Mouse (Mus musculus) stomach, embryonic 14.5 days (tissue): ENCODE results near the gene Ybx3. TPM values are rescaled to one million over a fixed set of nuclear protein-coding genes. Genes with fewer than 3 reads are reported as not detected.

Experiments used
- ATAC-seq: fragments of 200-750 bp; cut with Nextera tagmentation; 2 replicates; pipeline ENCODE4 v1.8.0; 2017; ENCODE audit warnings: low read depth, moderate TSS enrichment; ENCODE audit not compliant: insufficient number of reproducible peaks, insufficient read depth, low FRiP score
- H3K27ac ChIP-seq: fragments of 300-500 bp; sonication (generic); 2 replicates; pipeline ENCODE4 v1.5.1; 2014; ENCODE audit warnings: mild to moderate bottlenecking, low read length, moderate library complexity, mixed read lengths
- H3K27me3 ChIP-seq: fragments of 300-500 bp; sonication (generic); 2 replicates; pipeline ENCODE4 v1.6.1; 2014; ENCODE audit warnings: low read length, control low read depth, mixed read lengths; ENCODE audit not compliant: control insufficient read depth, insufficient read depth
- H3K36me3 ChIP-seq: fragments of 300-500 bp; sonication (generic); 2 replicates; pipeline ENCODE4 v1.6.1; 2014; ENCODE audit warnings: mild to moderate bottlenecking, control low read depth, low read length, moderate library complexity, mixed read lengths; ENCODE audit not compliant: control insufficient read depth, insufficient read depth
- H3K4me1 ChIP-seq: fragments of 300-500 bp; sonication (generic); 2 replicates; pipeline ENCODE4 v1.6.1; 2014; ENCODE audit warnings: low read length, control low read depth, mixed read lengths; ENCODE audit not compliant: control insufficient read depth, insufficient read depth
- H3K4me2 ChIP-seq: fragments of 300-500 bp; sonication (generic); replicated peaks from 2 replicates; pipeline ENCODE4 v1.6.1; 2014; ENCODE audit warnings: low read depth, low read length, control low read depth
- H3K4me3 ChIP-seq: fragments of 300-500 bp; sonication (generic); 2 replicates; pipeline ENCODE4 v1.5.1; 2014; ENCODE audit warnings: low read depth, low read length, control low read depth
- H3K9ac ChIP-seq: fragments of 300-500 bp; sonication (generic); replicated peaks from 2 replicates; pipeline ENCODE4 v1.6.1; 2014; ENCODE audit warnings: low read depth, mild to moderate bottlenecking, control low read depth, low read length, moderate library complexity, mixed read lengths
- H3K9me3 ChIP-seq: fragments of 300-500 bp; sonication (generic); 2 replicates; pipeline ENCODE4 v1.6.1; 2016; ENCODE audit warnings: low read depth, low read length, control low read depth; ENCODE audit not compliant: control insufficient read depth
- WGBS: fragments of 180-500 bp; shearing (Covaris S2); extraction: QIAGEN DNeasy Blood & Tissue Kit; methylation state at CpG from one replicate; pipeline ENCODE4 v1.1.7; 2014; 5-methylcytosine and 5-hydroxymethylcytosine counted together
- polyA plus RNA-seq: library from polyadenylated mRNA; unstranded; fragments of >200 nt; fragmentation: Nextera tagmentation; extraction: Ambion mirVana; gene quantifications from 2 replicates; pipeline ENCODE4 v1.2.1, GENCODE M21; 2014

Ybx3 gene
- polyA plus RNA-seq, 1 experiment from 2014 or later = 50.3 TPM

DNA sequence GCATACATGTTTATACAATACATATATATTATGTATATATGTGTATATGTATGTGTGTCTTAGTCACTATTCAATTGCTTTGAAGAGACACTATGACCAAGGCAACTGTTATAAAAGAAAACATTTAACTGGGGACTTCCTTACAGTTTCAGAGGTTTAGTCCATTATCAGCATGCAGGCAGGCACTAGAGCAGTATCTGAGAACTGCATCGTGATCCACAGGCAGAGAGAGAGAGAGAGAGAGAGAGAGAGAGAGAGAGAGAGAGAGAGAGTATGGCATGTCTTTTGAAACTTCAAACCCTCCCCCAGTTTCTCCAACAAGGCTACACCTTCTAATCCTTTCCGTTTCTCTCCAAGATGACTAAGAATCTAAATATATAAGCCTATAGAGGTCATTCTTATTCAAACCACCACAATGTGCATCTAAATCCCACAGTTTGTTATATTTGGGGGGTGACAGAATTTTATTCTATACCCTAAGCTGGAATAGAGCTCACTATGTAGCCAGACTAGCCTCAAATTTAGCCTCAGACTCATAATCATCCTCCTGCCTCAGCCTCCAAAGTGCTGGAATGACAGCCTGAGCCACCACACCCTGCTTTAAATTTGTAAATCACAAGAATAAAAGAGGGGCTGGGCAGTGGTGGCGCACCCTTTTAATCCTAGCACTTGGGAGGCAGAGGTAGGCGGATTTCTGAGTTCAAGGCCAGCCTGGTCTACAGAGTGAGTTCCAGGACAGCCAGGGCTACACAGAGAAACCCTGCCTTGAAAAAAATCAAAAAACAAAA, 5.8 kb upstream of the Ybx3 start:
- Histone ChIP-seq H3K36me3 (no peaks in the 10 kb centered on the region), H3K27ac (no peak overlapping the region), H3K27me3 (no peaks in the 10 kb centered on the region), H3K9me3 (no peaks in the 10 kb centered on the region), H3K4me2 (no peak overlapping the region), H3K4me3 (no peak overlapping the region), H3K9ac (no peak overlapping the region), H3K4me1 (no peaks in the 10 kb centered on the region)
- ATAC-seq = no peak
- 67% methylated on average over 4 of the region's 4 CpGs for WGBS

DNA sequence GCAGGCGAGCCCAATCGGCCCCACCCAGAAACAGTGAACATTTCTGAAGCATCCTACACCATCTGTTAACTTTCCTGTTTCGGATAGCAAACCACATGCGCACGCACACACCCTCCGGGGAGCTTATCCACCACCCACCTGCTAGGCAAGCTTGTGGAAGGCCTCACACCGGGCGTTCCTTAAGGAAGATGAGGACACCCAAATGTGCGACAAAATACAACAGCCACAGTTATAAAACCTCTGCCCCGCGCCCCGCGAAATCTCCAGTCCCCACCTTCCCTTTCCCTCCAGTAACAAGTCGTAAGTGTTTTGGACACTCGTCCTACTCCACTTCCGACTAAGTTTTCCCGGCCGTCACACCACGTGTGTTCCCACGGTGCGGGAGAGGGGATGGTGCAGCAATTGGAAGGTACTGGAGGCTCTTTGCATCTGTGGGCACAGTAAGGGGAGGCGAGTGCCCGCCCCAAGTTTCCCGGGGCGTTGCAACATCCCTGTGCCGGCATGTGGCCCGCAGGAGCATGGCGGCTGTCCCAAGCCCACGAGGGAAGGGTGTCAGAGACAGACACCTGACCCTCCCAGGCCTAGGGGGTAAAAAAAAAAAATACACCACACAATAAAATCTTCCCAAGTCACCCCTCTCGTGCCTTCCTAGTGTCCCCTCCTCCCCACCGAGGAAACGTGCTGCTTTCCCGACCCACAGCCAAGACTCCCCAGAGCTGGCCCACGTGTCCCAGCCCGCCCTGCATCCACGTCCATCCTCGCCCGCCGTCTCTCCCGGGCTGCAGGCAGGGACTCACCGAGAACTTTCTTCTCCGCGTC, 846 bp downstream of the Ybx3 start:
- H3K9me3 ChIP-seq = no peaks in the 10 kb centered on the region
- under 1% methylated on average over 43 of the region's 43 CpGs for WGBS
- H3K9ac ChIP-seq = peak overlapping the region; percentile 85

DNA sequence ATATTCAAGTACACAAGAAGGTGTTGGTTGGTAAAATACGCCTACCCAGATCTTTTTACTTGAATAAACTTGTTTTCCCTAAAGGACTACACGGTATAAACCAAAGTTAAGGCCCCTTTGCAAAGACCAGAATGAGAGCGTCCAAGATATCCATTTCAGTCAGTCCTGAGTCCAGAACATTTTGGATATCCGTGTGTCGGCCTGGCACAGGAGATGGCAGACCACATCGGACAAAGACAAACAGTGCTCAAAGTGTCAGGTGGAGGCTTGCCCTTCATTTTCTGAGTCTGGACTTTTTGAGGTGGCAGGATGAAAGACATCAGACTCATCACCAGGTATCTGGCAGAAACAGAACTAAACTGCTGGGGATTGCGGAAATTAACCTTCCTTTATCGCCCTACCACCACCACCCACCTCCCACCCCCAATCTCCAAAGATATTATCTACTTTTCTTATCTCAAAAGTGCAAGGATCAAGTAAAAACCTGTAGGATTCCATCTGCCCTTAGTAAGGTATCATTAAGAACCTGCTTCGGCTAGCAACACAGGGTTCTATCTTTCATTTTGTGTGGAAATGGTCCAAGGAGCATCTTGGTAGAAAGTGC, 1.8 kb downstream of the Ybx3 start:
- no peaks in the 10 kb centered on the region for H3K27me3 ChIP-seq
- H3K9ac ChIP-seq = no peak overlapping the region
- 47% methylated on average over 9 of the region's 9 CpGs for WGBS
- H3K4me1 ChIP-seq = peaks cover 21% of the 10 kb centered on the region
- no peaks in the 10 kb centered on the region for H3K36me3 ChIP-seq
- H3K4me3 ChIP-seq = peak overlapping the region; percentile 70
- H3K27ac ChIP-seq = no peak overlapping the region
- ATAC-seq = no peak
- peak overlapping the region; percentile 81 for H3K4me2 ChIP-seq
- H3K9me3 ChIP-seq = no peaks in the 10 kb centered on the region

More for the DNA sequence above, 846 bp downstream of the Ybx3 start:
- Histone ChIP-seq H3K36me3 (no peaks in the 10 kb centered on the region), H3K4me3 (peak overlapping the region; percentile 70), H3K4me1 (peaks cover 16% of the 10 kb centered on the region), H3K27ac (peak overlapping the region; percentile 80; the same call in 1 of the 2 replicates), H3K4me2 (peak overlapping the region; percentile 81), H3K27me3 (no peaks in the 10 kb centered on the region)
- ATAC-seq = peak; percentile 69; the same call in 1 of the 2 replicates

DNA sequence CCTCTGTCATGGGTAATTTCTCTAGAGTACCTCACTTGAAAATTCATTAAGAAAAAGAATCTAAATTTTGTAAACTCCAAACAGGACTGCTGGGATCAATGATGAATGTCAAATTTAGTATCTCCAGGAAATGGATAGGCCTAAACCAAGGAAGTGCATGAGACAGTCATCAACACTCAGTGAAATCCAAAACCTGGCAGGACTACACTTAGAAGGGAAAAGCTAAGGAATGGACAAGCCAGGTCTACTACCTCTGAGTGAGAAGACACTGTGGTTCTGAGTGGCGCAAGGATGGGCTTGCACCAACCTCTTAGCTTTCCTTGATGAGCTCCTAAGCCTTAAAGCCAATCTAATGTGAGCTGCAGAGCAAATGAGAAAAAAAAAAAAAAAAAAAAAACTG, 2.8 kb downstream of the Ybx3 start:
- Histone ChIP-seq H3K27ac (no peak overlapping the region), H3K4me2 (no peak overlapping the region), H3K9me3 (no peaks in the 10 kb centered on the region), H3K27me3 (no peaks in the 10 kb centered on the region), H3K9ac (no peak overlapping the region), H3K36me3 (peaks cover under 1% of the 10 kb centered on the region; the same call in 1 of the 2 replicates), H3K4me3 (no peak overlapping the region), H3K4me1 (peaks cover 21% of the 10 kb centered on the region)
- no peak for ATAC-seq
- 94% methylated on average over 1 of the region's 1 CpGs for WGBS

DNA sequence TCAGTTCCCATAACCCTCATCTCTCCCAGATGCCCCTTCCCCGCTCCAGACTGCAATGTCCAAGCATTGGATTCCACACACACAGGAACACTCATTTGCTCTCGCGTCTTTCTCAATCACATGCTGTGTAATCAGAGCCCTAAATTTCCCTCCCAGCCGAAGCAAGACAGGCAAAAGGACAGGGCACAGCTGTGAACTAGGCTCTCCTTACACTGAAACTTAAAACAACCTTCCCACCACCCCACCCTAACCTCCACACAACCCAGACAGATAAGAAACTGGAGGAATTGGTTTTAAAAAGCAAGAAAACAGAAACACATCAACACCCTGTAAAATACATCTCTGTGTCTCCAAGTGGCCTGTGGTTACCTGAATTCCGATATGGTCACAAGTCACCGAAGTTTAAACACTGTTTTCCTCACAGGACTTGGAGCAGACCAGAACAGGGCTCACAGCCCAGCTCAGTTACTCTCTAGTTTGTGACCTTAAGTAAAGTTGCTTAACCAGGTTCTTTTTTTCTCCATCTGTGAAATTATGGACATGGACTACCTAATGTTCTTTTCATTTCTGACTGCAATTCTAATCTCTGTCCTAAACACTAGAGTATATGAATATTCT, 4.5 kb downstream of the Ybx3 start:
- no peak overlapping the region for H3K27ac ChIP-seq
- no peaks in the 10 kb centered on the region for H3K27me3 ChIP-seq
- no peak overlapping the region for H3K4me2 ChIP-seq
- ATAC-seq = no peak
- H3K4me1 ChIP-seq = peaks cover 21% of the 10 kb centered on the region
- no peak overlapping the region for H3K9ac ChIP-seq
- H3K36me3 ChIP-seq = peaks cover 16% of the 10 kb centered on the region
- H3K4me3 ChIP-seq = no peak overlapping the region
- H3K9me3 ChIP-seq = no peaks in the 10 kb centered on the region
- 33% methylated on average over 6 of the region's 6 CpGs for WGBS

DNA sequence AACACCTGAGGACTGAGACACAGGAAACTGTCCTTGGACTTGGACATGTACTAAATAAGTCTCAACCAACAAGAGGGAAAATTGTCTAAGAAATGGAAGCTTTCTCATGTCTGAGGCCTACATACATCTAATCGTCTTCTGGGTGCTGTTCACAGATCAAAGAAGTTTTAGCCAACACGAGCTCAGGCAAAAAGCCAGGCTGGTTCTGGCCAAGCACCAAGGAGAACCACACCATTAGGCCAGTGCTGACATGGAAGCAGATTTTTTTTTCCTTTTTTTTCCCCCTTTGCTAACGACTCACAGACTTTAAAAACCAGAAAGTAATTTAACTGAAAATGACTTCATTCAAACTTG, 5.3 kb downstream of the Ybx3 start:
- 60% methylated on average over 3 of the region's 3 CpGs for WGBS
- Histone ChIP-seq H3K36me3 (peaks cover 23% of the 10 kb centered on the region), H3K4me2 (no peak overlapping the region), H3K4me3 (no peak overlapping the region), H3K9me3 (no peaks in the 10 kb centered on the region), H3K27ac (no peak overlapping the region), H3K4me1 (peaks cover 21% of the 10 kb centered on the region), H3K9ac (no peak overlapping the region), H3K27me3 (no peaks in the 10 kb centered on the region)
- no peak for ATAC-seq

DNA sequence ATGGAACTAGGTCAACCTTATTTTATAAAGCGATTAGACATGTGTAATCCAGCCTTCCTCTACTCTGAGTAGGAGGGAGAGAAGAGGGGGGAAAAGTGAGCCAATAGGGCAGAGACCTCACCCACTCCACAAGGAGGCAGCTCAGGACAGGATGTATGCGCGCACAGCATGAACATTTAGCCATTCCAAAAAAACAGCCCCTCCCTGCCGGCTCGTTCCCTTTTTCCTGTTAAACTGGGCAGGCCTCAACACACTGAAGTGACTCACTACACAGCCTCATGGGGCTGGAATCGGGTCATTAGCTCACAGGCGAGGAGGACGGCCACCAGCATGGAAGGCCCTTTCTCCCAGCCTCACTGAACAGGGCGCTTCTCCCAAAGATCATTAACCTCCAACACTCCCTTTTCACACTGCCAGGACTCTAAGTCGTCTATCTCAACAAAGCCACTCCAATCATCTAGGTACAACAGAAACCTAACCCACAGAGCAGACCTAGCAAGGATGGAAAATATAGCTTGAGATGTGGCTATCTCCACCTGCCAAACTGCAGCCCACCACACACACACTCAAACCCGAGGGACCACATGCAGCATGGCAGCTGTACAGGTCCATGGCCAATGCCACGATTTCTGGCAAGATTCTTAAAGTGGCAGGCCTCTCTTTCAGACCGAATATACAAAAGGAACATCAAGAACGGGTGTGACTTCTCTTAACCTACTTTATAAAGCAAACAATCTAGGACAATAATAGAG, 5.9 kb downstream of the Ybx3 start:
- Histone ChIP-seq H3K9me3 (no peaks in the 10 kb centered on the region), H3K9ac (no peak overlapping the region), H3K27me3 (no peaks in the 10 kb centered on the region), H3K27ac (no peak overlapping the region), H3K4me1 (peaks cover 21% of the 10 kb centered on the region), H3K4me3 (no peak overlapping the region), H3K4me2 (no peak overlapping the region), H3K36me3 (peaks cover 27% of the 10 kb centered on the region)
- ATAC-seq = peak; percentile 68; the same call in 1 of the 2 replicates
- 60% methylated on average over 14 of the region's 14 CpGs for WGBS
